Mouse (Mus musculus): ENCODE measurements around the gene Hist1h2bq. TPM values are rescaled to one million over a fixed set of nuclear protein-coding genes. Genes with fewer than 3 reads are reported as not detected.
"Not testable (repeated sequence)": the region's sequence is repeated elsewhere in the genome, so short reads cannot be mapped to it uniquely, and the experiment has no call there.

Gene Hist1h2bq
- polyA plus RNA-seq, 1 experiment from 2014 or later = 17.9 TPM

DNA sequence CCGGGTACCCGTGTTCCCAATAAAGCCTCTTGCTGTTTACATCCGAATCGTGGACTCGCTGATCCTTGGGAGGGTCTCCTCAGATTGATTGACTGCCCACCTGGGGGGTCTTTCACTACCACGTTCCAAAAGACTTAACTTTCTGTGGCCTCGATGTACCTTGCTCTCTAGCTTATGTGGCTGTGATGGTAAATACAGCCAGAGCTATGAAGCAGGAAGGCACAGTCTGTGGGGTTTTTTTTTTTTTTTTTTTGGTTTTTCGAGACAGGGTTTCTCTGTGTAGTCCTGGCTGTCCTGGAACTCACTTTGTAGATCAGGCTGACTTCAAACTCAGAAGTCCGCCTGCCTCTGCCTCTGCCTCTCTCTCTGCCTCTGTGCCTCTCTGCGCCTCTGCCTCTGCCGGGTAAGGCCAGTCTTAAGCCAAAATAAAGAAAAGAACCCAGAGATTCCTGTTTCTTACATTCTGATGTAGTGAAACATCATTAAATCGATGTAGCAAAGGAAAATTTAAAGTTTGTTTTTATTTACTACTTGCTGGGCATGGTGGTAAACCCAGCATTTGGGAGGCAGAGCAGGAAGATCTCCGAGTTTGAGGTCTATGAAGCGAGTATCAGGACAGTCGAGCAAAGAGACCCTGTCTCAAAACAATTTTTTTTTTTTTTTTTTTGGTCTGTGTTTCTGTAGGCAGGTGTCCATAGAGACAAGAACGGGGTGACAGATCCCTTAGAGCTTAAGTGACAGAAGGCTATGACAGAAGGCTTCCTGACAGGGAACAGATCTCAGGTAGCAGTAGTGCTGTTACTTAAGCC, 10.3 kb upstream of the Hist1h2bq start:
- H3K4me3 ChIP-seq; H3K4me1 ChIP-seq; H3K9me3 ChIP-seq (replicated peaks); DNase-seq (ENCODE audit: low spot score); H3K27ac ChIP-seq; H3K27me3 ChIP-seq (ENCODE audit: low read depth, poor library complexity, severe bottlenecking); H3K36me3 ChIP-seq: not testable (repeated sequence)
- WGBS = 88% methylated on average over 8 of the region's 16 CpGs

DNA sequence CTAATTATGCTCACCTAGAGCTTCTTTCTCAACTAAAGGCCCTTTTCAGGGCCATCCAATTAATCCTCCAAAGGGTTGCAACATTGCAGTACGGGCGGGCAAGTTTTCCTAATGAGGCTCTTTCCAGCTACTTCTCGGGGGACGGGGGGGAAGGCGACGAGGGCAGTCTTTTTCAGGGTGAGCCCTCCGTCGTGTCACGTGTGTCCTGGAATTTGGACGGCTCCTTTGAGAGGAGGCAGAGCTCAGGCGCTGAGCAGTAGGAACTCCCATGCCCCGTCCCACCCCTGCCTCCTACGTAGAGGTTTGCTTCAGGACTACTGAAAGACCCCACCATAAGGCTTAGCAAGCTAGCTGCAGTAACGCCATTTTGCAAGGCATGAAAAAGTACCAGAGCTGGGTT, 2.1 kb upstream of the Hist1h2bq start:
- Histone ChIP-seq H3K27ac (peak overlapping the region; percentile 61; the same call in 1 of the 2 replicates), H3K4me3 (peak overlapping the region; percentile 30)
- not testable (repeated sequence) for H3K4me1 ChIP-seq; H3K27me3 ChIP-seq (ENCODE audit: low read depth, poor library complexity, severe bottlenecking); DNase-seq (ENCODE audit: low spot score); H3K36me3 ChIP-seq; H3K9me3 ChIP-seq (replicated peaks)
- 0% methylated on average over 14 of the region's 14 CpGs for WGBS

DNA sequence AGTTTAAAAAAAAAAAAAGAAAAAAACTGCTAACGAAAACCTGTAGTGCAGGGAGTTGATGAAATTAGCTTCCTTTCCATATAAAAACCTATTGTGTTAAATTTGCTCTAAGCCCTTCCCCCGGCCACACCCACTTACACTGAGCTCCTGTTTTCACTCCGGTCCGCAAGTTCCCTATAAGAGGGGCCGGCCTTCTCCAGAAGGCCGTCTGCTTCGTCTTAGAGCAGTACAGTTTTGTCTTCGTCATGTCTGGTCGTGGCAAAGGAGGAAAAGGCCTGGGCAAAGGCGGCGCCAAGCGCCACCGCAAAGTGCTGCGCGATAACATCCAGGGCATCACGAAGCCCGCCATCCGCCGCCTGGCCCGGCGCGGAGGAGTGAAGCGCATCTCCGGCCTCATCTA, 1.5 kb upstream of the Hist1h2bq start, which contains the start of gene Hist1h4m:
Gene Hist1h4m (plus strand): TSS at position 208 of the 400 bp plus-strand sequence.
- H3K36me3 ChIP-seq; H3K4me1 ChIP-seq; DNase-seq (ENCODE audit: low spot score); H3K9me3 ChIP-seq (replicated peaks); H3K27me3 ChIP-seq (ENCODE audit: low read depth, poor library complexity, severe bottlenecking): not testable (repeated sequence)
- no CpG with 5 or more reads among the region's 24 CpGs for WGBS
- Histone ChIP-seq H3K4me3 (peak within 1 kb of the TSS; percentile 30), H3K27ac (peak within 1 kb of the TSS; percentile 61; the same call in 1 of the 2 replicates)

DNA sequence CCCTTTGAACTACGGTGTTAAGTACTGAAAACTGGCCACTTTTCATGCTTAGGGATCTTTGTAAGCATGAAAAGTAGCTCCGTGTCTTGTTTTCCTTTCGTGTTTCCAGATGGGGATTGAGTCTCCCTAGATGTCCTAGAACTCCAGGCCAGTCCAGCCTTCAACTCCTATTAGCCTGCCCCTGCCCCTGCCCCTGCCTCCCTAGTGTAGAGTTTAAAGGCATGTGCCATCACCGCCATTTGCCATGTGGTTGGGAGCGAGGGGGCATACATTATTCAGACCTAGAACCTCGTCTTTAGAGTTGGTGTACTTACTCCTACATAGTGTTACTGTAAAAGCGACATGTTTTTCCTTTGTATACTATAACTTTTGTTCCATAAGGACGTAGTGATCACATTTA, 1.1 kb upstream of the Hist1h2bq start:
- not testable (repeated sequence) for DNase-seq (ENCODE audit: low spot score); H3K27me3 ChIP-seq (ENCODE audit: low read depth, poor library complexity, severe bottlenecking); H3K4me3 ChIP-seq; H3K4me1 ChIP-seq; H3K9me3 ChIP-seq (replicated peaks); H3K36me3 ChIP-seq; H3K27ac ChIP-seq
- no CpG with 5 or more reads among the region's 8 CpGs for WGBS

DNA sequence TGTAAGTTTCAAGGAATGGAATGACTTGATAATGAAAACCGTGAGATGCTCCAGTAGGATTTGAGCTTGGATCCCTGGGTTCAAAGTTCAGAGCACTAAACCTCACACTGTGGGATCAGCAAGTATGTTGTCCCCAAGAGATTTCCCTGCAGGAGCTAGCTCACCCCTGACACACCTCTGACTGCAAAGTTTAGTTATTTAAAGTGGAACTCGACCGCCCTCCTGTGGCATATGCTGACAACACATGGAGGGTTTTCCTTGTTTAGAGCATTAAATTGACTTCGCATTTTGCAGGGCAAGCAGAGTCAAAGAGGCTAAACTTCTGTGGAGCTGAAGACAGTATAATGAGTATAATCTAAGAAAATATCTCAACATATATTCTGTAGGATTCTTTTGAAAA, 6.9 kb downstream of the Hist1h2bq start:
- not testable (repeated sequence) for H3K27me3 ChIP-seq (ENCODE audit: low read depth, poor library complexity, severe bottlenecking); DNase-seq (ENCODE audit: low spot score); H3K36me3 ChIP-seq; H3K27ac ChIP-seq; H3K4me1 ChIP-seq; H3K4me3 ChIP-seq; H3K9me3 ChIP-seq (replicated peaks)
- no CpG with 5 or more reads among the region's 4 CpGs for WGBS

DNA sequence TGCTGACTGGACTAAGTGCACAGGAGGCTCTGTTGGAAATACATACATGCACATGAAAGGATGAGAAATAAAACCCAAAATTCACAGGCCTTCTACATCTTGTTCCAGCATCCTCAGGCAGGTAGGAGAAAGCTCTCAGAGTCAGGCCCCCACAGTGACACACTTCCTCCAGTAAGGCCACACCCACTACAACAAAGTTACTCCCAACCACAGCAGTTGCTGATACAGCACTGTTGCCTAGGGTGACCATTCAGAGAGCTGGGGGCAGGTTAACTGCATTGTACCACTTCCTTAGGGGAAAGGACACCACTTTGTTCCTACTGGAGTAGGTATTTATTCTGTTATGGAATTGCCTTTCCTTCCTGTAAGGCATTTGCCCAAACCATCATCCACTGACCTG, 12.8 kb downstream of the Hist1h2bq start:
- not testable (repeated sequence) for H3K4me3 ChIP-seq; H3K9me3 ChIP-seq (replicated peaks); H3K27ac ChIP-seq; H3K27me3 ChIP-seq (ENCODE audit: low read depth, poor library complexity, severe bottlenecking); H3K36me3 ChIP-seq; DNase-seq (ENCODE audit: low spot score); H3K4me1 ChIP-seq

DNA sequence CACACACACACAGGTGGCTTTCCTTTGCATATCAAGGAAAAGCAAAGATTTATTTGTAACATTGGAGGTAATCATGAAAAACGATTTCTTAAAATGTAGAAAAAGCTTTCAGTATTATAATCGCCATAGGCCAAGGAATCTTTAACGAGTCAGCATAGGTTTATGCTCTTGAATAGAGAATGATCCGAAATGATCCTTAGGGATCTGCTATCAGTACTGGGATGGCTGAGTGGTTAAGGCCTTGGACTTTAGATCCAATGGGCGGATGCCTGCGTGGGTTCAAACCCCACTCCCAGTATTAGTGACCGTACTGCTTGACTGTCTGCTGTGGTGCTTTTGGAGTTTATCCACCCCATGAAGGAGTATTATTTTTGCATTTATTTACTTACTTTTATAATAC, 14.4 kb downstream of the Hist1h2bq start:
- no peak for DNase-seq (ENCODE audit: low spot score)
- Histone ChIP-seq H3K27me3 (ENCODE audit: low read depth, poor library complexity, severe bottlenecking) (no peaks in the 10 kb centered on the region), H3K4me3 (no peak overlapping the region), H3K4me1 (peaks cover 6% of the 10 kb centered on the region), H3K9me3 (replicated peaks) (no peaks in the 10 kb centered on the region), H3K27ac (no peak overlapping the region), H3K36me3 (no peaks in the 10 kb centered on the region)
- 96% methylated on average over 7 of the region's 7 CpGs for WGBS

DNA sequence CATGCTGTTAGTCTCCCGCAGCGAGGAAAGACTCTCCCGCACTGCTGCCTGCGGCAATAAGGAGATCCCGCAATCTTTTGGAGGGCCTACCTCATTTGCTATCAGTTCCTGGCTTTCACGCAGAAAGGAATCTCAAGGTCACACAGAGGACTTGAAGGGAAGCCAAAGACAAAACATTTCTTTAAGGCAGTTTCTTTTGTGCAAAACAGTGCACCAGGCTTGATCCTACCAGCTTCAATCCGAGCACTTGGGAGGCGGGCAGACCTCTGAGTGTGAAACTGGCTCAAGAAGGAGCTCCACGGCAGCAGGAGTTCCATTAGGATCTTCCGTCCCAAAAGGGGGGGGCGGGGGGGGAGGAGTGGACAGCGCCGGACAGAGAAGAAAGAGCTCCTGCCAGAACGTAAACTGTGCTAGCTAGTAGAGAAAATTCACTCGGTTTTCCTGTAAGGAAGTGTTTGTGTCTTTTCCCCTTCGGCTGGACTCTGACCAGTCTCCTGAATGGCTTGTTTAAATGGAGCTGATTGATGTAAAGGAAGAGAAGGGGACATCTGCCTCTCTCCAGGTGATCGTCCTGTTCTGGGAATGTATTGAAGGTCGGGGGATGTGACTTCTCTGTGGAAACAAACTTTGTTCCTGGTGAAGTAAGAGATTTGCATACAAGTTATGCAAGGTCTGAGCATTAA, 19.3 kb downstream of the Hist1h2bq start:
- 9% methylated on average over 18 of the region's 18 CpGs for WGBS
- DNase-seq (ENCODE audit: low spot score) = peak; percentile 46
- Histone ChIP-seq H3K4me3 (peak overlapping the region; percentile 38), H3K36me3 (no peaks in the 10 kb centered on the region), H3K27ac (peak overlapping the region; percentile 84), H3K9me3 (replicated peaks) (no peaks in the 10 kb centered on the region), H3K4me1 (peaks cover 26% of the 10 kb centered on the region), H3K27me3 (ENCODE audit: low read depth, poor library complexity, severe bottlenecking) (no peaks in the 10 kb centered on the region)

DNA sequence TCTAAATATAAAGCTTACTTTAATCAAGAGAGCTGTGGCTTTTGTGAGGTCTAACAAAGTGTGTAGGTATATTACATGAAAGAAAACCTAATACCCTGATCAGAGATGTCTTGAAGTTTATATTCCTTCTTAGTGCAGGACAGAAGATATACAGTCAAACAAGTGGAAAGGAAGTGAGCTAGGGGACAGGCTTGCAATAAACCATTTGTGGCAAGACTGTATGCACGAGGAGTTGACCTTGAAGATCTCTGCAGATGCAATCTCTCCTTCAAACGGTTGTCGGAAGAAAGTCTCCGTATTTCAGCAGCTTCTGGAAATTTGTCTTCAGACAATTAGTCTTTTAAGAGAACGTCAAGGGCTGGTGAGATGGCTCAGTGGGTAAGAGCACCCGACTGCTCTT, 20.1 kb downstream of the Hist1h2bq start:
- Histone ChIP-seq H3K4me3 (no peak overlapping the region), H3K4me1 (peaks cover 26% of the 10 kb centered on the region), H3K36me3 (no peaks in the 10 kb centered on the region), H3K27me3 (ENCODE audit: low read depth, poor library complexity, severe bottlenecking) (no peaks in the 10 kb centered on the region), H3K9me3 (replicated peaks) (no peaks in the 10 kb centered on the region), H3K27ac (peak overlapping the region; percentile 93; the same call in 1 of the 2 replicates)
- WGBS = 54% methylated on average over 6 of the region's 6 CpGs
- DNase-seq (ENCODE audit: low spot score) = peak; percentile 30

DNA sequence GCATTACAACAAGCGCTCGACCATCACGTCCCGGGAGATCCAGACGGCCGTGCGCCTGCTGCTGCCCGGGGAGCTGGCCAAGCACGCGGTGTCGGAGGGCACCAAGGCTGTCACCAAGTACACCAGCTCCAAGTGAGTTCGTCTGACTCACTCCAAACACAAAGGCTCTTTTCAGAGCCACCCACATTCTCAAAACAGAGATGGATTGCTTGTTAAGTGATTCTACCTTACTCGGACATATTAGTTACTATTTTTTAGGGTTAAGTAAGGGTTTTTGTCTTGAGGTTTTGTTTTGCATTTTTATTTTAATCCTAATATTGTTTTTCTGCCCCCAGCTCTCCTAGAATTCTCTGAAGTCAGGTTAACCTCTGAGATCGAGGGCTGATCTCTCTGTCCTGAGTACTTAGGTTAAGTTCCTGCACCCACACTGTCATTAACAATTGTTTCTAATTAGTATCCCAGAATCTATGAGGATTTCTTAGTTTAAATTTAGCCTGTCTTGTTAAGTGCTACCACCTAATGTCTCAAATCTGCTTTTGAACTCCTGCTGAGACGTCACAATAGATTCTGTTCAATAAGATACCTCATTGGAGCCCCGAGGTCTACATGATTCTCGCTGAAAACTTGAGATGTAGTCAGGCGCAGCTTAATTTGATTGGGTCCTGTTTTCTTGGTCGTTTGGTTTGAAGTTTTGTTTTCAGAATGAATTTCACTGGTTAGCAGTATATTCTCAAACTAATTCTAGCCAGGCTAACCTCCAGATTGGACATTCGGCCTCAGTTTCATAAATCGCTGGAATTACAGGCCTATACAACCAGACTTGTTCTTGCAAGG, 22.0 kb downstream of the Hist1h2bq start:
- Histone ChIP-seq H3K27me3 (ENCODE audit: low read depth, poor library complexity, severe bottlenecking) (no peaks in the 10 kb centered on the region), H3K4me1 (peaks cover 36% of the 10 kb centered on the region), H3K36me3 (no peaks in the 10 kb centered on the region), H3K9me3 (replicated peaks) (no peaks in the 10 kb centered on the region), H3K27ac (peak overlapping the region; percentile 93), H3K4me3 (peak overlapping the region; percentile 49)
- WGBS = 17% methylated on average over 16 of the region's 21 CpGs
- DNase-seq (ENCODE audit: low spot score) = peak; percentile 34

DNA sequence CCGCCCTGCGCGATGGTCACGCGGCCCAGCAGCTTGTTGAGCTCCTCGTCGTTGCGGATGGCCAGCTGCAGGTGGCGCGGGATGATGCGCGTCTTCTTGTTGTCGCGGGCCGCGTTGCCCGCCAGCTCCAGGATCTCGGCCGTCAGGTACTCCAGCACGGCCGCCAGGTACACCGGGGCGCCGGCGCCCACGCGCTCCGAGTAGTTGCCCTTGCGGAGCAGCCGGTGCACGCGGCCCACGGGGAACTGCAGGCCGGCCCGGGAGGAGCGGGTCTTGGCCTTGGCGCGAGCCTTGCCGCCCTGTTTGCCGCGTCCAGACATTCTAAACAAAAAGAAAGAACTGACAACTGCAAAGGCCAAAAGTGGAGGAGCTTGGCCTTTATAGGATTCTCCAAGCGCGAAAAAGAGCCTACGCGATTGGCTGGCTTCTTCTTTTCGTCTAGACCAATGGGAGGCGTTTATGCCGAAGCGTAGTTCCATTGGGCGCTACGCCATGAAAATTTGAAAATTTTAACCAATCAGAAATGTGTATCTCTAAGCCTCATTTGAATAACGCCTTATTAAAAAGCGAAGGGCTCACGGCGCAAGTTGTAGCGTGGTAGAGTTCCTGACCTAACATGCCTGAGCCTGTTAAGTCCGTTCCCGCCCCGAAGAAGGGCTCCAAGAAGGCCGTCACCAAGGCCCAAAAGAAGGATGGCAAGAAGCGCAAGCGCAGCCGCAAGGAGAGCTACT, 22.9 kb downstream of the Hist1h2bq start, which contains the start of the genes Hist1h2an and Hist1h2bp:
Gene Hist1h2an (minus strand): TSS at position 320 of the 731 bp plus-strand sequence.
Gene Hist1h2bp (plus strand): TSS at position 563 of the 731 bp plus-strand sequence.
- not testable (repeated sequence) for H3K27me3 ChIP-seq (ENCODE audit: low read depth, poor library complexity, severe bottlenecking); H3K36me3 ChIP-seq; H3K9me3 ChIP-seq (replicated peaks)
- Histone ChIP-seq H3K27ac (peak within 1 kb of the TSS; percentile 93), H3K4me1 (peaks cover 36% of the 10 kb centered on the region), H3K4me3 (peak within 1 kb of the TSS; percentile 49)
- under 1% methylated on average over 38 of the region's 63 CpGs for WGBS
- DNase-seq (ENCODE audit: low spot score) = peak; percentile 85

DNA sequence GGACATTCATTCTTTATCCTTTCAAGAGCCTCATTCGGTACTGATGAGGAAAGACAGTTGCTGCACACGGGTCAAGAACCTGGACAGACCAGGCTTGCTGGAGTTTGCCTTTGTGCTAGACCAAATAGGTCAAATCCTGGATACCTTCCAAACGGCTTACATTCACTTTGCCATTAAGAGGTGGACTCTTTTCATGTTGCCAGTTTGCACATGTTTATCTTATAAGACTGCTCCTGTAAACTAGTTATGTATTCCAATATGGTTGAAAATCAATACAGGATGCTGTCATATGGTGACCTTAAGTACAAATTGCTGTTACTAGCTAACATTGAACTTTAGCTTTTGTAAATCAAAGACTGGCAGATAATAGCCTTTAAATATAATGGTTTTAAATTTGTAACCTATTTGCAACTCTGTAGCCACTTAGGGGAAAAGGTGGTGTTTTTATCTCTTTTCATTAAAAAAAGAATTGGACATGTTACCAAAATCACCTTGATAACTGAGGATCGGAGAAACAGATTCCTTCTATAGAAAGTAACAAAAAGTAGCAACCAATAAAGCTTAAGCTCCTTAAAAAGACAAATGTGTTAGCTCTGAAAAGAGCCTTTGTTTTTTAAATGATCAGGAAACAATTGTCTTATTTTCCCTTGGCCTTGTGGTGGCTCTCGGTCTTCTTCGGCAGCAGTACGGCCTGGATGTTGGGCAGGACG, 23.7 kb downstream of the Hist1h2bq start:
- H3K27ac ChIP-seq = peak overlapping the region; percentile 93
- no peaks in the 10 kb centered on the region for H3K36me3 ChIP-seq
- DNase-seq (ENCODE audit: low spot score) = peak; percentile 53
- peaks cover 36% of the 10 kb centered on the region for H3K4me1 ChIP-seq
- H3K27me3 ChIP-seq (ENCODE audit: low read depth, poor library complexity, severe bottlenecking) = no peaks in the 10 kb centered on the region
- H3K9me3 ChIP-seq (replicated peaks) = no peaks in the 10 kb centered on the region
- 5% methylated on average over 8 of the region's 8 CpGs for WGBS
- peak overlapping the region; percentile 49 for H3K4me3 ChIP-seq

Measured in limb, embryonic 10.5 days (tissue).